Mouse (Mus musculus) thymus, adult 2 months (tissue): Measurements from ENCODE around the gene Plcb2. TPM values are rescaled to one million over a fixed set of nuclear protein-coding genes. Genes with fewer than 3 reads are reported as not detected.
A peak's percentile ranks its signal among the peaks of the same experiment; 100 is the strongest.

Experiments
- DNase-seq: peaks from one replicate; pipeline ENCODE4 v3.0.0; 2021
- H3K27ac ChIP-seq: fragments of 200-500 bp; 2 replicates; pipeline ENCODE4 v1.5.1; 2012; ENCODE audit warnings: low read length, control low read depth; ENCODE audit not compliant: control insufficient read depth, insufficient read depth
- H3K27me3 ChIP-seq: fragments of 200-500 bp; 2 replicates; pipeline ENCODE4 v1.6.1; 2012; ENCODE audit warnings: mild to moderate bottlenecking, low read length, moderate library complexity, mixed read lengths; ENCODE audit not compliant: control insufficient read depth, insufficient read depth
- H3K36me3 ChIP-seq: fragments of 200-500 bp; 2 replicates; pipeline ENCODE4 v1.6.1; 2012; ENCODE audit warnings: mild to moderate bottlenecking, low read length, moderate library complexity; ENCODE audit not compliant: control insufficient read depth, insufficient read depth
- H3K4me1 ChIP-seq: fragments of 200-500 bp; replicated peaks from 2 replicates; pipeline ENCODE4 v1.6.1; 2012; ENCODE audit warnings: low read length; ENCODE audit not compliant: control insufficient read depth, insufficient read depth
- H3K4me3 ChIP-seq: fragments of 200-500 bp; 2 replicates; pipeline ENCODE4 v1.5.1; 2012; ENCODE audit warnings: mild to moderate bottlenecking, low read length, control low read depth, moderate library complexity; ENCODE audit not compliant: control insufficient read depth, insufficient read depth
- CTCF ChIP-seq: fragments of 200-500 bp; IDR thresholded peaks from 2 replicates; pipeline ENCODE4 v1.5.1; 2012; ENCODE audit warnings: mild to moderate bottlenecking, control low read depth, low read length, moderate library complexity, borderline replicate concordance; ENCODE audit not compliant: control insufficient read depth, poor library complexity, insufficient read depth; ENCODE audit errors: extremely low read depth
- POLR2A ChIP-seq: fragments of 200-500 bp; IDR thresholded peaks from 2 replicates; pipeline ENCODE4 v1.6.1; 2012; ENCODE audit warnings: mild to moderate bottlenecking, low read length, control low read depth, moderate library complexity; ENCODE audit not compliant: control insufficient read depth, poor library complexity, insufficient read depth; ENCODE audit errors: extremely low read depth
- WGBS: fragments of 180-500 bp; shearing (Covaris S2); methylation state at CpG from one replicate; pipeline ENCODE4 v1.1.7; 2018; 5-methylcytosine and 5-hydroxymethylcytosine counted together
- polyA plus RNA-seq: library from polyadenylated mRNA; depleted of rRNA; stranded (reverse); fragments of >200 nt; gene quantifications from 2 replicates; pipeline ENCODE4 v1.2.3, GENCODE M21; 2012

The Plcb2 gene
- polyA plus RNA-seq, 1 experiment = 94.4 TPM

- peak overlapping the region; percentile 17; the same call in 1 of the 2 replicates for H3K27ac ChIP-seq
- no peaks in the 10 kb centered on the region for H3K36me3 ChIP-seq
- peaks cover 45% of the 10 kb centered on the region for H3K4me1 ChIP-seq
- TF ChIP-seq CTCF (peak; percentile 35; the same call in 1 of the 2 replicates), POLR2A (no peak)
- peak; percentile 56 for DNase-seq
- no peaks in the 10 kb centered on the region for H3K27me3 ChIP-seq
- peak overlapping the region; percentile 93 for H3K4me3 ChIP-seq
- 4% methylated on average over 113 of the region's 113 CpGs for WGBS
Measured at GRCm38 (mm10) chr2:118745915-118746901, 18.0 kb upstream of the Plcb2 start.

GRCm38 (mm10) chr2:118745232-118745884 lies 17.1 kb upstream of the Plcb2 start, which contains the start of gene Inafm2:
Gene Inafm2, plus strand, starts transcription at chr2:118745758.
- peak within 1 kb of the TSS; percentile 93 for H3K4me3 ChIP-seq
- no peak for TF ChIP-seq CTCF
- peak; percentile 70 for TF ChIP-seq POLR2A
- H3K4me1 ChIP-seq = peaks cover 39% of the 10 kb centered on the region
- H3K27ac ChIP-seq = peak within 1 kb of the TSS; percentile 17; the same call in 1 of the 2 replicates
- no peaks in the 10 kb centered on the region for H3K36me3 ChIP-seq
- H3K27me3 ChIP-seq = no peaks in the 10 kb centered on the region
- peak; percentile 94 for DNase-seq
- 9% methylated on average over 57 of the region's 57 CpGs for WGBS

GRCm38 (mm10) chr2:118744621-118745020 lies 16.4 kb upstream of the Plcb2 start:
- no peak for TF ChIP-seq POLR2A
- no peak for TF ChIP-seq CTCF
- no peaks in the 10 kb centered on the region for H3K27me3 ChIP-seq
- WGBS = 22% methylated on average over 7 of the region's 7 CpGs
- H3K36me3 ChIP-seq = no peaks in the 10 kb centered on the region
- H3K4me3 ChIP-seq = no peak overlapping the region
- no peak overlapping the region for H3K27ac ChIP-seq
- no peak for DNase-seq
- H3K4me1 ChIP-seq = peaks cover 36% of the 10 kb centered on the region

GRCm38 (mm10) chr2:118743261-118743943 lies 15.2 kb upstream of the Plcb2 start:
- Histone ChIP-seq H3K36me3 (no peaks in the 10 kb centered on the region), H3K4me1 (peaks cover 28% of the 10 kb centered on the region), H3K27me3 (no peaks in the 10 kb centered on the region), H3K27ac (no peak overlapping the region), H3K4me3 (no peak overlapping the region)
- 31% methylated on average over 8 of the region's 8 CpGs for WGBS
- DNase-seq = no peak
- TF ChIP-seq CTCF = no peak
- no peak for TF ChIP-seq POLR2A

- Histone ChIP-seq H3K4me3 (no peak overlapping the region), H3K27me3 (no peaks in the 10 kb centered on the region)
- WGBS = 82% methylated on average over 9 of the region's 9 CpGs
Measured at GRCm38 (mm10) chr2:118741183-118741582, 12.9 kb upstream of the Plcb2 start.

GRCm38 (mm10) chr2:118740341-118740740 lies 12.1 kb upstream of the Plcb2 start:
- Histone ChIP-seq H3K27ac (no peak overlapping the region), H3K27me3 (no peaks in the 10 kb centered on the region), H3K4me1 (peaks cover 11% of the 10 kb centered on the region), H3K36me3 (no peaks in the 10 kb centered on the region), H3K4me3 (no peak overlapping the region)
- no peak for TF ChIP-seq CTCF
- no peak for TF ChIP-seq POLR2A
- WGBS = 37% methylated on average over 3 of the region's 3 CpGs
- no peak for DNase-seq

More at GRCm38 (mm10) chr2:118741183-118741582, 12.9 kb upstream of the Plcb2 start:
- Histone ChIP-seq H3K4me1 (peaks cover 11% of the 10 kb centered on the region), H3K27ac (no peak overlapping the region), H3K36me3 (no peaks in the 10 kb centered on the region)
- DNase-seq = no peak
- no peak for TF ChIP-seq CTCF
- TF ChIP-seq POLR2A = no peak
